Mouse (Mus musculus) forebrain, embryonic 10.5 days (tissue): ENCODE measurements around the gene Pqlc3. TPM values are rescaled to one million over a fixed set of nuclear protein-coding genes. Genes with fewer than 3 reads are reported as not detected.
A peak's percentile ranks its signal among the peaks of the same experiment; 100 is the strongest.

Experiments used
- DNase-seq: peaks from one replicate; pipeline ENCODE4 v3.0.0-alpha.2; 2017; ENCODE audit warnings: low spot score; ENCODE audit errors: extremely low spot score
- H3K27ac ChIP-seq: fragments of 300-500 bp; sonication (generic); 2 replicates; pipeline ENCODE4 v1.5.1; 2016; ENCODE audit warnings: mild to moderate bottlenecking
- H3K27me3 ChIP-seq: fragments of 300-500 bp; sonication (generic); 2 replicates; pipeline ENCODE4 v1.6.1; 2016; ENCODE audit warnings: mild to moderate bottlenecking; ENCODE audit not compliant: poor library complexity, severe bottlenecking
- H3K36me3 ChIP-seq: fragments of 300-500 bp; sonication (generic); replicated peaks from 2 replicates; pipeline ENCODE4 v1.6.1; 2016; ENCODE audit warnings: mild to moderate bottlenecking, moderate library complexity
- H3K4me1 ChIP-seq: fragments of 300-500 bp; sonication (generic); 2 replicates; pipeline ENCODE4 v1.6.1; 2016
- H3K4me3 ChIP-seq: fragments of 300-500 bp; sonication (generic); 2 replicates; pipeline ENCODE4 v1.5.1; 2016; ENCODE audit warnings: mild to moderate bottlenecking, moderate library complexity
- H3K9me3 ChIP-seq: fragments of 300-500 bp; sonication (generic); 2 replicates; pipeline ENCODE4 v1.6.1; 2016; ENCODE audit warnings: mild to moderate bottlenecking, moderate library complexity
- WGBS: fragments of 180-500 bp; shearing (Covaris S2); methylation state at CpG from one replicate; pipeline ENCODE4 v1.1.7; 2016; 5-methylcytosine and 5-hydroxymethylcytosine counted together
- polyA plus RNA-seq: library from polyadenylated mRNA; unstranded; fragments of >200 nt; fragmentation: Nextera tagmentation; extraction: Ambion mirVana; gene quantifications from 2 replicates; pipeline ENCODE4 v1.2.1, GENCODE M21; 2016

Gene Pqlc3
- polyA plus RNA-seq = 2.9 and 3.5 TPM in 2 replicates

DNA sequence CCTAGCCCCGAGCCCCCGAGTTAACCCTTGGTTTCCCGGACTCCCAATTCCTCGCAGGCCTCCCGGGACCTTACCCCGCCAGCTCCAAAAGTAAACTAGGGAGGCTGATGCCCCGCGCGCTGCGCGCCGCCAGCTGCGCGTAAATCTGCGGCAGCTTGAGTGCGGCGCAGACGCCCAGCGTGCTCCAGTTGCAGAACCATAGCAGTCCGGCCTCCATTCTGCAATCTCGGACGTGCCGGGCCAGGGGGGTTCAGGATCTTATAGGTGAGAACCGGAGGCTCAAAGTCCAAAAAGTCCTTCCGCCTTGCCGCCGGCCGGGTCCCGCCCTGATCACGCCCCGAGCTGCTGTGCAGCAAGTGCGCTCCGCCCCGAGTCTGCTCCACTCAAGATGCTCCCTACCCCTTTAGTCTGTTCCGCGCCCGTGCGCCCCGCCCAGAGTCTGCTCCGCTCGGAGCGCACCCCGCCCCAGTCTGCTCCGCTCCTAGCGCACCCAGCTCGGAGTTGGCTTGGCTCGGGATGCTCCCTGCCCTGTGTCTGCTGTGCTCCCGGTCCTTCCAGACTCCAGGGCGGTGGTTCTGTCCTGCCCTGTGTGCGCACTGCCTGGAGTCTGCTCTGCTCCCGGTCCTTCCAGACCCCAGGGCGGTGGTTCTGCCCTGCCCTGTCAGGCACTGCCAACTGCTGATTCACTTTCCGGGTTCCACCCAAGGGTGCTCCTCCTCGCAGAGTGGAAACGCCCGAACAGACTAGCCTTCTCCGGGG, at the start of gene Pqlc3:
Pqlc3 (minus strand) TSS at position 670 of the 759 bp plus-strand sequence.
- Histone ChIP-seq H3K4me3 (peak within 1 kb of the TSS; percentile 62), H3K27me3 (peaks cover 51% of the 10 kb centered on the region), H3K27ac (peak within 1 kb of the TSS; percentile 77), H3K36me3 (peaks cover 3% of the 10 kb centered on the region; the same call in 1 of the 2 replicates), H3K4me1 (peaks cover 32% of the 10 kb centered on the region), H3K9me3 (no peaks in the 10 kb centered on the region)
- 1% methylated on average over 57 of the region's 57 CpGs for WGBS
- DNase-seq = peak; percentile 72

DNA sequence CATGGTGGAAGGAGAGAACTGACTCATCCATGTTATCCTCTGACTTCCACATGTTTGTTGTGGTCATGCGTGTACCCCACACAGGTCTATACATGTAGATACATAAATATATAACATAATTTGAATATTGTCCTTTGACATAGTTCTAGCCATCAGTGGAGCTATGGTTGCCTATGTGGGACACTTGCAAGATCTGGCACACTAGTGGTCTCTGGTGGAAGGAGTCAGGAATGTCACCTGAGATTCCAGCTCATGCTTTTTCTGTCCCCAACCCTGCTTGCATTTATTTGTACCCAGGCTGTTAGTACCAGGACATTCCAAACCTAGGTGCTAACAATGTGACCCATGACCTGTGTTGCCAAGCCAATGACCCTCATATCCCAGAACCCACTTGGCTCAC, 49.6 kb upstream of the Pqlc3 start:
- DNase-seq = no peak
- H3K27me3 ChIP-seq = no peaks in the 10 kb centered on the region
- WGBS = 93% methylated on average over 1 of the region's 1 CpGs
- peaks cover 4% of the 10 kb centered on the region; the same call in 1 of the 2 replicates for H3K4me1 ChIP-seq
- no peak overlapping the region for H3K27ac ChIP-seq
- H3K4me3 ChIP-seq = no peak overlapping the region
- no peaks in the 10 kb centered on the region for H3K36me3 ChIP-seq
- no peaks in the 10 kb centered on the region for H3K9me3 ChIP-seq

DNA sequence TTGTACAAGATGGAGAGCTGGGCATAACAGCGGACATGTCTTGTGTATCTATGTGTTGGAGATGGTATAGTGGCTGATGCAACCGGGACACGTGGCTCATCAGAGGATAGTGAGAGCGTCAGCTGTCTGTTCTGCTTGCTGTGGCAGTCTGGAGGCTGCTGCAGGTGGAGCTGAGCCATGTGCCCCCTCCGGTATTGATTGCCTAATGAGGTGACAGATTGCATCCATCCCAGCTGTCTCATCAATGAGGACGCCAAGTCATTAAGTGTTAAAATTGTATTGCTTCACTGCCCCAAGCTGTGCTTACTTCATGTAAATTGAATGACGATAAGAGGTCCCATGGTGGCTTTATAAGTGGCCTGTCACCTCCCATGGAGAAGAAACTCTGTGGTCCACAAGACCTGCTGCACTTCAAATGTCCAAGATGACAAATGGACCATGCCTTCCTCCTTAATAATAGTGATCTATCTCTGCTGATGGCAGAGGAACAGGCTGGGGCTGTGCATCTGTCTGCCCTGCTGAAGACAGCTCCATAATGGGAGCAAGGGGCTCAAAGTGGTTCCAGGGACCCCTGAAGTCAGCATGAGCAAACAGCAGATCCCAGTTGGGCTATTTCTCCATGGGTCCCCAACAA, 48.9 kb upstream of the Pqlc3 start:
- DNase-seq = no peak
- WGBS = 88% methylated on average over 7 of the region's 7 CpGs
- H3K27ac ChIP-seq = no peak overlapping the region
- no peaks in the 10 kb centered on the region for H3K27me3 ChIP-seq
- no peaks in the 10 kb centered on the region for H3K9me3 ChIP-seq
- no peak overlapping the region for H3K4me3 ChIP-seq
- peaks cover 4% of the 10 kb centered on the region; the same call in 1 of the 2 replicates for H3K4me1 ChIP-seq
- H3K36me3 ChIP-seq = no peaks in the 10 kb centered on the region

DNA sequence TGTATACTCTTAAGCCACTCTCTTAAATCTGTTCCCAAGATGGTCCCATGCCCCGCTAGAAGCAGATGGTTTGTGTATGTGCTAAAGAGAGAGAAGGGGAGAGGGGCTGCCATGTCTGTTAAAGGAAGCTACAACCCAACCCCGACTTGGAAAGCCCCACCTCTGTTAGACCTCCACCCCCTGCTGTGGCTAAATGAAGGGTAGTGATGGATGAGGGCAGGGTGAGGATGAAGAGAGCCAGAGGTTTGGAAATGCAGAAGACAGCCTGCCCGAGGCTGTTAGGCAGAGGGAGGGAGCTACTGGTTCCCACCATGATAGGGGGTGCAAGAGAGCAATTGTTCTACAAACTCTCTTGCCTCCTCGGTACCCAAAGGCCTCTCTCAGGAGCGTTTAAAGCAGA, 43.1 kb upstream of the Pqlc3 start:
- Histone ChIP-seq H3K36me3 (no peaks in the 10 kb centered on the region), H3K4me1 (no peaks in the 10 kb centered on the region), H3K4me3 (no peak overlapping the region), H3K27ac (no peak overlapping the region), H3K27me3 (no peaks in the 10 kb centered on the region), H3K9me3 (no peaks in the 10 kb centered on the region)
- no peak for DNase-seq
- 68% methylated on average over 5 of the region's 5 CpGs for WGBS

DNA sequence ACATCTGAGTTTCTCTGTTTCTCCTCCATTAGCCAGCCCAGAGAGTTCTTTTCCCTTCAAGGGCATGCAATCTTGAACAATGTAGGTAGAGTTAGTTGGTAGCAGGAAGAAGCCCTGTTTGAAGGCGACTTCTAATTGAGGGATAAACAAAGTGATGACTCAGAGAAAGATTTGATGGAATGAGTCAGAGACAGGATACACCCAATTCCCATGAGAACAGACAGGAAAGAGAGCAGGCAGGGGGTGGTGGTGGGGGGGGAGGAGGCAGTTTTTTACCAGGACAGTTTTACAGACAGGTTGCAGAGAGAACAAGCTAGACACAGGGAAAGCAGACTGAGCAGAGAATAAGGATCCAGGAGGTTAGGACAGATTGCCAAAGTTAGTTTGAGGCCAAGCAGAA, 40.4 kb upstream of the Pqlc3 start:
- Histone ChIP-seq H3K9me3 (no peaks in the 10 kb centered on the region), H3K4me3 (no peak overlapping the region), H3K36me3 (no peaks in the 10 kb centered on the region), H3K27ac (no peak overlapping the region), H3K4me1 (peaks cover 15% of the 10 kb centered on the region; the same call in 1 of the 2 replicates), H3K27me3 (no peaks in the 10 kb centered on the region)
- no peak for DNase-seq
- 60% methylated on average over 1 of the region's 1 CpGs for WGBS

DNA sequence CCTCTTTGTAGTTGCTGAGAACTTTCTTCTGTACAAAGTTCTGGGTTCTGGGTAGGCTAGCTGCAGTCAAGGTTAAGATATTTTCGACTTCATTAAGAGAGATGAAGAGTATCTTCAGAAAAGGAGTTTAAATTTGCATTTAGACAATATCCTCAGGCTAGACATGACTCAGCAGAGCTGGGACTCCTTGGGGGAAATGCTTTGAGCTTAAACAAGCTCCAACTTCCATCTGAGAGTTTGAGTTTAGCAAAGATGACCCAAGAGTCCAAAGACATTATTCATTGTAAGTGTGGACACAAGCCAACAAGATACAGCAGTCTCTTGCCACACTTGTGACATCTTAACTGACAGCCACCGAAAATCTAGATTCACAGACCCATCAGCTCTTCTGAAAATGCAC, 39.2 kb upstream of the Pqlc3 start:
- no peak for DNase-seq
- no peaks in the 10 kb centered on the region for H3K36me3 ChIP-seq
- H3K27me3 ChIP-seq = no peaks in the 10 kb centered on the region
- no peaks in the 10 kb centered on the region for H3K9me3 ChIP-seq
- H3K4me1 ChIP-seq = peaks cover 15% of the 10 kb centered on the region; the same call in 1 of the 2 replicates
- WGBS = 73% methylated on average over 2 of the region's 2 CpGs
- no peak overlapping the region for H3K4me3 ChIP-seq
- H3K27ac ChIP-seq = no peak overlapping the region

DNA sequence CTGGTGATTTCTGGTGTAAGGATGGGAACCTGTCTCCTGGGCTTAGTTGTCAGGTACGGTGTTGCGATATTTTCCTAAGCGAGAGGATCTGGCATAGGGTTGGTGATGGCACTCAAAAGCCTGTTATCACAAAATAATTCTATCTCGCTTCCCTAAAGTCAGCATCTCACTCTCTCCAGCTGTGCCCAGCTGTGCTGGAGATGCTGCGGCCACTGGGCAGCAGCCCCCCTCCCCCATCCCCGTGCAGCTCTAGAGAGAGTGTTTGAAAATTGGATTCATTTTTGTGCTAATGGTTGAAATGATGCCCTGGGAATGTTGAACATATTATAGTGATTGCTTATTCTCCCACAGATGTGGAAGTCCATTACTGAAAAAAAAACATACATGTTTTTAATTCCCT, 38.0 kb upstream of the Pqlc3 start:
- Histone ChIP-seq H3K27ac (no peak overlapping the region), H3K27me3 (no peaks in the 10 kb centered on the region), H3K4me1 (peaks cover 15% of the 10 kb centered on the region; the same call in 1 of the 2 replicates), H3K4me3 (no peak overlapping the region), H3K36me3 (no peaks in the 10 kb centered on the region), H3K9me3 (no peaks in the 10 kb centered on the region)
- 90% methylated on average over 6 of the region's 6 CpGs for WGBS
- DNase-seq = no peak

DNA sequence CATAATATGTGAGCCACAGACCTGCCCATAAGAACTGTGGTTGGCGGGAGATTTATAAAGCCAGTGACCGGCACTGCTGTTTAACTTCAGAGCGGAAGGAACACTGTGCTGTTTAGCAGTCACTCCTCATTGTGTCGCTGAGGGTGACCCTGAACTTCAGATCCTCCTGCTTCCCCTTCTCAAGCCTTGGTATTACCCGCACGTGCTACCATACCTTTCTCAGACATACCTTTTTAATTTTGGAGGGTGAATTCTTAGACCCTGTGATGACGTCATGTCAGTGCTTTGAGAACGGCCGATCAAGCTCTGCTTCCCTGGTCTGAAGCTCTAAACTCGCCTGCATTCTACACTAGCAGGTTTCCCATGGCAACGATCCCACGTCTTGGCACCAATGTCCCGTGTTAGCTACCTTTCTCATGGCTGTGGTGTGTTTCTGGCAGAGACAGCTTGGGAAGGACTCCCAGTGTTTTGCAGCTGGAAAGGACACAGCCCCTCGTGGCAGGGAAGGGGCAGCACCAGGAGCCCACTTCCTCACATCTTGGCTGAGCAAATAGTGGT, 36.9 kb upstream of the Pqlc3 start:
- Histone ChIP-seq H3K27ac (no peak overlapping the region), H3K27me3 (no peaks in the 10 kb centered on the region), H3K4me1 (peaks cover 15% of the 10 kb centered on the region; the same call in 1 of the 2 replicates), H3K36me3 (no peaks in the 10 kb centered on the region), H3K9me3 (no peaks in the 10 kb centered on the region), H3K4me3 (no peak overlapping the region)
- DNase-seq = no peak
- WGBS = 80% methylated on average over 14 of the region's 14 CpGs

DNA sequence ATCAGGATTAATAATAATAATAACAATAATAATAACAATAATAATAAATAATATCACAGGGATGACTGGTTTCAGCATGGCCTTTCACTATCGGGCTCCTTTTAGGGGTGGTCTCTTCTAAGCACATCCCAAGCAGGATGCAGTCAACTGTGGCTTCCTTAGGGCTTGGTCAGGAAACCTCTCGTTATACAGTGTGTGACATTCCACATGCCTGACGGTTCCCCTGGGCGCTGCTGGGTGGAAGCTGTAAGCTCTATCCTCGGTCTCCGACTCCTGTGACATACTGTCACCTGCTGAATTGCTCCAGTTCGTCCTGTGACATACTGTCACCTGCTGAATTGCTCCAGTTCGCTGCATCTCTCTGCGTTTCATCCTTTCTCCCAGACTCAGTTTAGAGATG, 36.3 kb upstream of the Pqlc3 start:
- 70% methylated on average over 9 of the region's 9 CpGs for WGBS
- Histone ChIP-seq H3K4me1 (peaks cover 15% of the 10 kb centered on the region; the same call in 1 of the 2 replicates), H3K4me3 (no peak overlapping the region), H3K9me3 (no peaks in the 10 kb centered on the region), H3K27ac (no peak overlapping the region), H3K36me3 (no peaks in the 10 kb centered on the region), H3K27me3 (no peaks in the 10 kb centered on the region)
- DNase-seq = no peak

DNA sequence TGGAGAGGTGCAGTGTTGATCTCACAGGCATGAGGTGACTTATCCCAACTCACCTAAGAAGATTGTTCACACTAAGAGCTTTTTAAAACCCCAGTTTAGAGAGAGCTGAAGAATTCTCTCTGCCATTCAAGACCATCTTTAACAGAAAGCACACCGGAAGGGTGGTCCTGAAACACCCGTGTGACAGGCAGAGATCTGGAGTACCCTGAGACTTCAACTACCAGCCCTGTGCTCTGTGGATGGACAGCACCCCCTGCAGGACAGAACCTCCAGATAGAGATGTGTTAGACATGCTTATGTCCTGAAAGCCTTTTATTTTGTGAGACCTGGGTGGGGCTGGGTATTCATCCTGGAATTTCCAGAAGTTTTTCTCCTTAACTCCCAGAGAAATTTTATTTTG, 34.9 kb upstream of the Pqlc3 start:
- H3K4me3 ChIP-seq = no peak overlapping the region
- WGBS = 66% methylated on average over 2 of the region's 2 CpGs
- H3K27me3 ChIP-seq = no peaks in the 10 kb centered on the region
- H3K27ac ChIP-seq = no peak overlapping the region
- H3K36me3 ChIP-seq = no peaks in the 10 kb centered on the region
- no peak for DNase-seq
- H3K9me3 ChIP-seq = no peaks in the 10 kb centered on the region
- H3K4me1 ChIP-seq = peaks cover 15% of the 10 kb centered on the region; the same call in 1 of the 2 replicates

DNA sequence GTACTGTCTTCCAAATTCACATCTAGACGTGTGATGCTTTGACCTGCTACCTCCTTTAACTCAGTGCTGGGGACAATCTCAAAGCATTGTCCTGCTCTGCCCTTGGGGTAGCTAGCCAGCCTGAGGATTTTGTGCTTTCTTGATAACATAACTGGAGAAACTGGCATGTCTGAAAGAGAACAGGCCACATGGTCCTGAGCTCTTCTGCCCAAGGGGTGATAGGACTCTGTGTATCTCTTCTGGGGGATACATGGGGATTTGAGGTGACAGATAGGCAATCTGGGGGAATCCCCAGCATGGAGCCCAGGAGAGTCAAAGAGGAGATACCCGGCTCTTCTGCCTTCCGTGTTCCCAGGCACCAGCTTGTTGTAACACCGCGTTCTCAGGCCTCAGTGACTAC, 34.5 kb upstream of the Pqlc3 start:
- H3K4me1 ChIP-seq = peaks cover 15% of the 10 kb centered on the region; the same call in 1 of the 2 replicates
- WGBS = 83% methylated on average over 5 of the region's 5 CpGs
- H3K4me3 ChIP-seq = no peak overlapping the region
- no peaks in the 10 kb centered on the region for H3K36me3 ChIP-seq
- no peak overlapping the region for H3K27ac ChIP-seq
- no peaks in the 10 kb centered on the region for H3K9me3 ChIP-seq
- DNase-seq = no peak
- H3K27me3 ChIP-seq = no peaks in the 10 kb centered on the region

DNA sequence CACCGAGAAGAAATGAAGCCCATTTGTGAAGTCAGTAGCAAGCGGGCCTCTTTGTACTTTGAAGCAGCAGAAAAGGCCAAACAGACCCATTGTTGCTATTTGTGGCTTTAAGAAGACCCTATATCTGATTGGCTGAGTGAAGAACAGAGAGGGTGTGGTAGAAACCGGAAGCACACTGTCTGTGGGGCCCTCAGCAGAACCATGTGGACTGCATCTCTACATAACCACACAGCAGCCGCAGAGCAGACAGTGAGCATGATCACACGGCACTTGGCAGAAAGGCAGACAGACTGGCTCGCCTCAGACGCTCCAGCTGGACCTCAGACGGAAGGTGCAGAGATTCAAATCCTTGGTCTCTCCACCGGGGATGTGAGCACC, 33.2 kb upstream of the Pqlc3 start:
- Histone ChIP-seq H3K27ac (no peak overlapping the region), H3K9me3 (0 out of 2 replicates have a peak, but pooled peaks cover under 1% of the 10 kb centered on the region), H3K36me3 (no peaks in the 10 kb centered on the region), H3K4me1 (peaks cover 15% of the 10 kb centered on the region; the same call in 1 of the 2 replicates), H3K27me3 (no peaks in the 10 kb centered on the region), H3K4me3 (no peak overlapping the region)
- WGBS = 85% methylated on average over 9 of the region's 9 CpGs
- no peak for DNase-seq
